Mouse (Mus musculus) ES-E14 (cell line): ENCODE data around the gene Ryk. TPM values are rescaled to one million over a fixed set of nuclear protein-coding genes. Genes with fewer than 3 reads are reported as not detected.
A peak's percentile ranks its signal among the peaks of the same experiment; 100 is the strongest.

Source experiments
- DNase-seq: peaks from one replicate; pipeline ENCODE4 v3.0.0-alpha.2; 2013; ENCODE audit warnings: low read depth, low spot score
- H3K27ac ChIP-seq: 2 replicates; pipeline ENCODE4 v1.5.1; 2012; ENCODE audit warnings: low read depth, mild to moderate bottlenecking, low read length, moderate library complexity, mixed read lengths; ENCODE audit not compliant: poor library complexity, insufficient read depth, severe bottlenecking
- H3K36me3 ChIP-seq: 2 replicates; pipeline ENCODE4 v1.6.1; 2012; ENCODE audit warnings: mild to moderate bottlenecking, low read length, moderate library complexity, mixed read lengths; ENCODE audit not compliant: control insufficient read depth, poor library complexity, insufficient read depth, severe bottlenecking
- H3K4me1 ChIP-seq, 2 experiments: fragments of 150-350 bp in 1 of 2; sonication (generic) in 1 of 2; 2 replicates each; pipeline ENCODE4 v1.6.1; 2012; ENCODE audit warnings: low read length in 2 of 2, mild to moderate bottlenecking in 1 of 2, mixed read lengths in 1 of 2; ENCODE audit not compliant: control insufficient read depth in 2 of 2, insufficient read depth in 2 of 2, poor library complexity in 1 of 2
- H3K4me3 ChIP-seq, 2 experiments: fragments of 150-350 bp in 1 of 2; sonication (generic) in 1 of 2; 2 replicates each; pipeline ENCODE4 v1.5.1; 2012; ENCODE audit warnings: low read length in 2 of 2, low read depth in 1 of 2, mild to moderate bottlenecking in 1 of 2, mixed read lengths in 1 of 2; ENCODE audit not compliant: insufficient read depth in 1 of 2, poor library complexity in 1 of 2, severe bottlenecking in 1 of 2
- H3K9ac ChIP-seq: 2 replicates; pipeline ENCODE4 v1.6.1; 2012; ENCODE audit warnings: low read depth, mild to moderate bottlenecking, low read length, mixed read lengths; ENCODE audit not compliant: poor library complexity, insufficient read depth, severe bottlenecking
- H3K9me3 ChIP-seq: fragments of 150-350 bp; sonication (generic); 2 replicates; pipeline ENCODE4 v1.6.1; 2012; ENCODE audit warnings: low read depth, mild to moderate bottlenecking, low read length; ENCODE audit not compliant: control insufficient read depth, insufficient read depth
- CHD2 ChIP-seq: IDR thresholded peaks from 2 replicates; pipeline ENCODE4 v1.6.1; 2014; ENCODE audit warnings: mild to moderate bottlenecking, low read depth, low read length, inconsistent platforms
- HCFC1 ChIP-seq: IDR thresholded peaks from 2 replicates; pipeline ENCODE4 v1.6.1; 2012; ENCODE audit warnings: low read length, inconsistent platforms, borderline replicate concordance; ENCODE audit not compliant: insufficient read depth
- MAFK ChIP-seq: IDR thresholded peaks from 2 replicates; pipeline ENCODE4 v1.6.1; 2014; ENCODE audit warnings: mild to moderate bottlenecking, low read depth, low read length, inconsistent platforms; ENCODE audit not compliant: insufficient read depth
- ZC3H11A ChIP-seq: IDR thresholded peaks from 2 replicates; pipeline ENCODE4 v1.6.1; 2012; ENCODE audit warnings: low read depth, mild to moderate bottlenecking, inconsistent platforms, low read length, borderline replicate concordance
- ZNF384 ChIP-seq: IDR thresholded peaks from 2 replicates; pipeline ENCODE4 v1.6.1; 2012; ENCODE audit warnings: low read depth, low read length, inconsistent platforms
- in situ Hi-C, 2 experiments: fragments of 600-800 bp; cut with MboI; formaldehyde crosslinking; loops; one replicate each; pipeline ENCODE4 v1.15.1; 2025; ENCODE audit warnings: low sequenced_read_pairs in 2 of 2, inconsistent platforms in 1 of 2; ENCODE audit not compliant: unreplicated experiment in 2 of 2
- total RNA-seq: library from RNA; depleted of rRNA; stranded (reverse); fragments of 300-350 nt; gene quantifications from 2 replicates; pipeline ENCODE4 v1.2.3, GENCODE M21; 2012

Gene Ryk
- total RNA-seq, 1 experiment: 72.0 TPM

DNA sequence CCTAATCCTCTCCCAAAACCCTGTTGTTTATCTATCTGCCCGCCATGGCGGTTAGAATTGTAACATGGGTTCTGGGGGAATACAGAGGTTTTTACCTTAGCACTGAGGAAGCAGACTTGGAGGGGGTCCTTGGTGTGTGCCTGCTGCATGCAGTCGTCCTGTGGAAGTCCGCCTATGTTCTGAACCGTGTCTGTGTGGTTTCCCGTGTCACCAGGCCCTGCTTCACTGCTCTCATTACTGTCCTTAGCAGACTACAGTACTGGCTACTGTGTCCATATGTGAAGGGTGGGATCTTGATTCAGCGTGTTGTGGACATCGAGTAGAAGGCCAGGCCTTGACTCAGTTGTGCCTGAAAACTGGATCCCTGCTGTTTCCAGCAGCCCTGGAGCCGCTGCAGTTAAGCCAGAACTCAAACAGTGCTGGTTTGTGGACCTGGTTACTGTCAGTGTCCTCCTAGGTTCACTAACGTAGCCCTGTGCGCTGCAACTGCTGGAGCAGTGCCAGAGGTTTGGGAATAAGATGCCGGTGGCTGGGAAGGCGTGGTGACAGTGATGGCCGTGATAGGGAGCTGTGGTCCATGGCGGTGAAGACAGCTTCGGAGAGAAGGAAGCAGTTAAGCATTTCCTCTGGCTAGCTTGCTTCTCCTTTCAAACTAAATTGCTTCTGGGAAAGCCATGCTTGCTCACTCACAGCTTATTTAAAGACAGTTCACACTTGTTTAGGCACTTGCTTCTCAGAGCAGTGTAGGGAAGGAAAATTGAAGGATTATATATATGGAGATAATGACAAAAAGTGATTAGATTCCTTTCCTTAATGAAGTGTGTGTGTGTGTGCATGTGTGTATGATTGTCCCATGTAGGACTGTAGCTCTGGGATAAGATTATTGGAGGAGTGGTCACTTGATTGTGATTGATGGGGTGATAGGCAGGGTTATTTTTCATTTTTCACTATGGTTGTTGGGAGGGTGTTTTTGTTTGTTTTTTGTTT is 6.4 kb downstream of the Ryk start:
- TF ChIP-seq CHD2 (no peak), MAFK (no peak), ZC3H11A (no peak), HCFC1 (no peak), ZNF384 (no peak)
- no peak overlapping the region; the same call in 1 of the 2 replicates for H3K27ac ChIP-seq
- in situ Hi-C loops: no loop called here
- H3K4me1 ChIP-seq: peaks cover 2 to 25% of the 10 kb centered on the region in 2 experiments; a peak in 1 of 4 replicates
- no peaks in the 10 kb centered on the region for H3K9me3 ChIP-seq
- peak overlapping the region; percentile 9 to 30; a peak in 1 of 4 replicates for H3K4me3 ChIP-seq
- peak overlapping the region; percentile 14 for H3K9ac ChIP-seq
- no peak for DNase-seq
- H3K36me3 ChIP-seq: no peaks in the 10 kb centered on the region

DNA sequence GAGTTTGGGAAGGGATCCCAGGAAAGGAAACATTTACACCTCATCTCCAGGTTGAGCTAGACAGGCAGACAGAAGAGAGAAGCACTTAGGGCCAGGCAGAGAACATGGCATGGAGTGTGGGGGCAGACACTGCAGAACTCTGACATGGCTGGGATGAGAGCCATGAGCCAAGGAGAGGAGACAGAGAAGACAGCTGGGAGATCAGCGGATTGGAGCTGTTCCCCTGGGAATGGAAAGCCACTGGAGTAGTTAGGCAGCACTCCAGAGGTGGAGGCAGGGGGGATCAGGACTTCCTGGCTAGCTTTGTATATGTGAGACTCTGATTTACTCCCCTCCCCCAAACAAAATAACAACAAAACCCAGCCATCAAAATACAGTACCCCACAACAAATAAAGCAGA is 7.1 kb downstream of the Ryk start:
- H3K27ac ChIP-seq: no peak overlapping the region
- H3K9me3 ChIP-seq: no peaks in the 10 kb centered on the region
- no peak overlapping the region for H3K9ac ChIP-seq
- in situ Hi-C loops: no loop called here
- H3K4me3 ChIP-seq: no peak overlapping the region
- no peak for DNase-seq
- H3K4me1 ChIP-seq: peaks cover 2 to 25% of the 10 kb centered on the region in 2 experiments; a peak in 1 of 4 replicates
- no peaks in the 10 kb centered on the region for H3K36me3 ChIP-seq
- TF ChIP-seq CHD2 (no peak), ZC3H11A (no peak), MAFK (no peak), HCFC1 (no peak), ZNF384 (no peak)

DNA sequence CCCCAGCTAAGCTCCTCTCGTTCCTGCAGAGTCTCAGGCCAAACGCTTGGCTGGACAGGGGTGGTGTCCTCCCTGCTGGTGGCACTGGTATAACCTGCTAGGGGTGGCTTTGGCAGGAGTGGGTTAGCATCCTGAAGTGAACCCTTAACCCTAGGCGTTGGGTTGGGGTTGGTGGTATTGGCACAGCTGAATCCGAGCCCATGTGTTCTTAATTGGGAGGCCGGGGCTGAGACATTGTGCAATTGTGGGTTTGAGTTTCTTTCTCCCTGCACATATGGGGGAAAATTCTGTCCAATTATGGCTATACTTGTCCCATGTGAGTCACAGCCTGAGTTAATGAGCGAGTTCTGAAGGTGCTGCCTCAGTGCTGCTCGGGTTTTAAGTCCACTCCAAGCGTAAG is 7.8 kb downstream of the Ryk start:
- DNase-seq: no peak
- Histone ChIP-seq H3K4me1 (peaks cover 2 to 21% of the 10 kb centered on the region in 2 experiments; a peak in 1 of 4 replicates), H3K9ac (no peak overlapping the region), H3K4me3 (no peak overlapping the region), H3K9me3 (no peaks in the 10 kb centered on the region), H3K36me3 (no peaks in the 10 kb centered on the region), H3K27ac (no peak overlapping the region)
- in situ Hi-C loops: no loop called here
- TF ChIP-seq HCFC1: no peak
- TF ChIP-seq ZC3H11A: no peak
- no peak for TF ChIP-seq ZNF384
- no peak for TF ChIP-seq CHD2
- TF ChIP-seq MAFK: no peak

DNA sequence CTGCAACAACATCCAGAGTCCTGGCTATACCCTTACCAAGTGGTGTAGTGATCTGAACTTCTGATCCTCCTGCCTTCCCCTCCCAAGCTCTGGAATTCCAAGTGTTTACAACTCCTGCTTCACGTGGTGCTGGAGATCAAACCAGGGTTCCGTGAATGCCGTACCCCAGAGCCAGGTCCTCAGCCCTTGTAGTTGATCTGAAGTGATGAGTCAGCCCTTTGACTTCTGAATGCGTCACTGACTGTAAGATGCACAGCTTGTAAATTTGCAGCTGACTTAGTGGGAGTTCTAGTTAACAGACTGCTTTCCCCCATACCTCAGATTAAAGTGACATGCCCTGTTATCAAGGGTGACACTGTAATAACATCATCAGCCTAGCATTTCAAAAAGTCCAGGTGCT is 8.9 kb downstream of the Ryk start:
- TF ChIP-seq HCFC1 (no peak), MAFK (peak; percentile 92)
- H3K36me3 ChIP-seq: no peaks in the 10 kb centered on the region
- H3K9ac ChIP-seq: no peak overlapping the region
- no peaks in the 10 kb centered on the region for H3K9me3 ChIP-seq
- DNase-seq: peak; percentile 25
- in situ Hi-C loops: no loop called here
- no peak overlapping the region for H3K4me3 ChIP-seq
- peaks cover 2 to 20% of the 10 kb centered on the region in 2 experiments; a peak in 1 of 4 replicates for H3K4me1 ChIP-seq
- no peak overlapping the region for H3K27ac ChIP-seq
